Mouse (Mus musculus) heart, postnatal 14 days (tissue): ENCODE data around the gene Cngb1. TPM values are rescaled to one million over a fixed set of nuclear protein-coding genes. Genes with fewer than 3 reads are reported as not detected.
A peak's percentile ranks its signal among the peaks of the same experiment; 100 is the strongest.

Source experiments
- DNase-seq, 2 experiments: peaks; one replicate each; pipeline ENCODE4 v3.0.0; 2021 to 2022
- intact Hi-C: fragments of 180-260 bp; cut with DNase I; formaldehyde crosslinking; loops from one replicate; pipeline ENCODE4 v1.15.1; 2025
- total RNA-seq, 2 experiments: library from RNA; stranded (reverse); gene quantifications; 2 replicates each; pipeline ENCODE4 v1.2.3; 2021

The Cngb1 gene
- total RNA-seq, 2 experiments from 2014 or later, result 1.3 to 1.7 TPM

- DNase-seq, result no peak
- intact Hi-C loops, result no loop called here
These were observed 21.6 kb upstream of the Cngb1 start for GRCm38 (mm10) chr8:95327866-95328465.

- intact Hi-C loops, result no loop called here
These were observed 20.4 kb upstream of the Cngb1 start for GRCm38 (mm10) chr8:95326822-95327221.

GRCm38 (mm10) chr8:95324646-95325045 is 18.3 kb upstream of the Cngb1 start:
- no peak for DNase-seq
- intact Hi-C loops, result no loop called here

More at GRCm38 (mm10) chr8:95326822-95327221, 20.4 kb upstream of the Cngb1 start:
- DNase-seq, result no peak

- intact Hi-C loops, result no loop called here
- no peak for DNase-seq
These were observed 16.8 kb upstream of the Cngb1 start for GRCm38 (mm10) chr8:95323201-95323600.

GRCm38 (mm10) chr8:95320224-95321139 is 14.1 kb upstream of the Cngb1 start:
- peak; percentile 36 to 58 for DNase-seq
- intact Hi-C loops, result no loop called here

GRCm38 (mm10) chr8:95315350-95315749 is 9.0 kb upstream of the Cngb1 start:
- intact Hi-C loops, result no loop called here
- DNase-seq, result no peak

- no peak for DNase-seq
- intact Hi-C loops, result no loop called here
These were observed 8.3 kb upstream of the Cngb1 start for GRCm38 (mm10) chr8:95314707-95315106.

- DNase-seq, result no peak
- intact Hi-C loops, result no loop called here
These were observed 7.5 kb upstream of the Cngb1 start for GRCm38 (mm10) chr8:95313857-95314256.

- DNase-seq, result peak in 1 of 2 experiments; percentile 29
- intact Hi-C loops, result no loop called here
These were observed 6.5 kb upstream of the Cngb1 start for GRCm38 (mm10) chr8:95312836-95313235.

- DNase-seq, result no peak
These were observed 4.1 kb upstream of the Cngb1 start, which contains the start of gene Tepp for GRCm38 (mm10) chr8:95310342-95310970. Gene Tepp (plus strand): TSS chr8:95310566.

GRCm38 (mm10) chr8:95305526-95305925 is 859 bp downstream of the Cngb1 start:
- no peak for DNase-seq
- intact Hi-C loops, result loop anchor here (10.0 kb wide), 1 partner anchor 201 kb away; no protein-coding TSS in a partner anchor

More at GRCm38 (mm10) chr8:95310342-95310970, 4.1 kb upstream of the Cngb1 start, which contains the start of gene Tepp:
- intact Hi-C loops, result no loop called here

- intact Hi-C loops, result loop anchor here (2.0 to 10.0 kb wide), 2 partner anchors 48 to 198 kb away; no protein-coding TSS in a partner anchor
- DNase-seq, result peak; percentile 27 to 61
These were observed 4.0 kb downstream of the Cngb1 start for GRCm38 (mm10) chr8:95302410-95302809.

GRCm38 (mm10) chr8:95293891-95294290 is 12.5 kb downstream of the Cngb1 start:
- intact Hi-C loops, result no loop called here
- peak; percentile 56 to 64 for DNase-seq

GRCm38 (mm10) chr8:95293172-95293571 is 13.2 kb downstream of the Cngb1 start:
- intact Hi-C loops, result no loop called here
- DNase-seq, result peak; percentile 90 to 94

GRCm38 (mm10) chr8:95289066-95289650 is 17.2 kb downstream of the Cngb1 start:
- no peak for DNase-seq
- intact Hi-C loops, result no loop called here

- intact Hi-C loops, result no loop called here
- DNase-seq, result no peak
These were observed 24.9 kb downstream of the Cngb1 start for GRCm38 (mm10) chr8:95281493-95281892.

- intact Hi-C loops, result no loop called here
- peak; percentile 12 to 38 for DNase-seq
These were observed 33.5 kb downstream of the Cngb1 start for GRCm38 (mm10) chr8:95272871-95273270.

- no peak for DNase-seq
These were observed 34.5 kb downstream of the Cngb1 start for GRCm38 (mm10) chr8:95271841-95272240.

GRCm38 (mm10) chr8:95270501-95270900 is 35.9 kb downstream of the Cngb1 start:
- intact Hi-C loops, result no loop called here
- DNase-seq, result no peak

More at GRCm38 (mm10) chr8:95271841-95272240, 34.5 kb downstream of the Cngb1 start:
- intact Hi-C loops, result no loop called here

- intact Hi-C loops, result no loop called here
These were observed 44.2 kb downstream of the Cngb1 start for GRCm38 (mm10) chr8:95262181-95262580.

More at GRCm38 (mm10) chr8:95262181-95262580, 44.2 kb downstream of the Cngb1 start:
- DNase-seq, result no peak
